Mouse (Mus musculus) E14TG2a.4 (cell line): Measurements from ENCODE around the gene Zkscan14.
"Not testable (repeated sequence)": the region's sequence is repeated elsewhere in the genome, so short reads cannot be mapped to it uniquely, and the experiment has no call there.

ENCODE experiments used
- H3K27me3 ChIP-seq: 2 replicates; pipeline ENCODE4 v1.6.1; 2014; ENCODE audit warnings: low read length, control low read depth; ENCODE audit not compliant: insufficient read depth
- H3K36me3 ChIP-seq: 2 replicates; pipeline ENCODE4 v1.6.1; 2014; ENCODE audit warnings: low read length, control low read depth; ENCODE audit not compliant: insufficient read depth
- H3K4me1 ChIP-seq: replicated peaks from 2 replicates; pipeline ENCODE4 v1.6.1; 2014; ENCODE audit warnings: low read depth, low read length, control low read depth
- H3K4me3 ChIP-seq: replicated peaks from 2 replicates; pipeline ENCODE4 v1.5.1; 2014; ENCODE audit warnings: mild to moderate bottlenecking, low read length
- H3K9me3 ChIP-seq: 2 replicates; pipeline ENCODE4 v1.6.1; 2014; ENCODE audit warnings: low read length, control low read depth
- CTCF ChIP-seq: conservative IDR thresholded peaks from 2 replicates; pipeline ENCODE4 v1.5.1; 2014; ENCODE audit warnings: low read length
- NANOG ChIP-seq: IDR thresholded peaks from 2 replicates; pipeline ENCODE4 v1.6.1; 2014; ENCODE audit warnings: borderline replicate concordance, low read length, mixed read lengths
- POU5F1 ChIP-seq: IDR thresholded peaks from 2 replicates; pipeline ENCODE4 v1.6.1; 2014; ENCODE audit warnings: low read length, borderline replicate concordance

Gene Zkscan14

GRCm38 (mm10) chr5:145201321-145201991 lies at the start of gene Zkscan14:
Gene Zkscan14, minus strand, starts transcription at chr5:145201868.
- Histone ChIP-seq H3K36me3 (peaks cover 21% of the 10 kb centered on the region), H3K4me1 (peaks cover 36% of the 10 kb centered on the region), H3K27me3 (no peaks in the 10 kb centered on the region), H3K4me3 (peak within 1 kb of the TSS; percentile 97), H3K9me3 (no peaks in the 10 kb centered on the region)
- TF ChIP-seq POU5F1 (no peak), CTCF (no peak), NANOG (no peak)

GRCm38 (mm10) chr5:145249520-145249919 lies 47.9 kb upstream of the Zkscan14 start:
- Histone ChIP-seq H3K4me1 (peaks cover 19% of the 10 kb centered on the region), H3K36me3 (peaks cover 83% of the 10 kb centered on the region), H3K4me3 (no peak overlapping the region), H3K27me3 (no peaks in the 10 kb centered on the region), H3K9me3 (peaks cover 30% of the 10 kb centered on the region)
- TF ChIP-seq CTCF (no peak), POU5F1 (no peak), NANOG (no peak)

- peaks cover 67% of the 10 kb centered on the region for H3K36me3 ChIP-seq
- H3K4me3 ChIP-seq, result no peak overlapping the region
- H3K27me3 ChIP-seq, result no peaks in the 10 kb centered on the region
- no peaks in the 10 kb centered on the region for H3K9me3 ChIP-seq
- H3K4me1 ChIP-seq, result peaks cover 56% of the 10 kb centered on the region
- TF ChIP-seq CTCF, result peak; percentile 39
- TF ChIP-seq POU5F1, result no peak
These were observed 33.0 kb upstream of the Zkscan14 start for GRCm38 (mm10) chr5:145234636-145235035.

GRCm38 (mm10) chr5:145231893-145232411 lies 30.3 kb upstream of the Zkscan14 start:
- TF ChIP-seq POU5F1, result no peak
- no peak for TF ChIP-seq NANOG
- TF ChIP-seq CTCF, result no peak
- H3K9me3 ChIP-seq, result no peaks in the 10 kb centered on the region
- peaks cover 47% of the 10 kb centered on the region for H3K4me1 ChIP-seq
- H3K36me3 ChIP-seq, result peaks cover 41% of the 10 kb centered on the region
- H3K27me3 ChIP-seq, result no peaks in the 10 kb centered on the region
- H3K4me3 ChIP-seq, result peak overlapping the region; percentile 98

- TF ChIP-seq CTCF (no peak), POU5F1 (no peak), NANOG (no peak)
- Histone ChIP-seq H3K27me3 (no peaks in the 10 kb centered on the region), H3K4me3 (peak within 1 kb of the TSS; percentile 98), H3K9me3 (no peaks in the 10 kb centered on the region), H3K36me3 (peaks cover 35% of the 10 kb centered on the region), H3K4me1 (peaks cover 43% of the 10 kb centered on the region)
These were observed 29.8 kb upstream of the Zkscan14 start, which contains the start of gene Zfp655 for GRCm38 (mm10) chr5:145231367-145231871. Gene Zfp655, plus strand, starts transcription at chr5:145231715.

GRCm38 (mm10) chr5:145230641-145231040 lies 29.0 kb upstream of the Zkscan14 start:
- H3K9me3 ChIP-seq, result no peaks in the 10 kb centered on the region
- peaks cover 40% of the 10 kb centered on the region for H3K4me1 ChIP-seq
- peak overlapping the region; percentile 98 for H3K4me3 ChIP-seq
- no peaks in the 10 kb centered on the region for H3K27me3 ChIP-seq
- no peak for TF ChIP-seq POU5F1
- no peak for TF ChIP-seq NANOG
- TF ChIP-seq CTCF, result no peak
- H3K36me3 ChIP-seq, result peaks cover 29% of the 10 kb centered on the region

- not testable (repeated sequence) for H3K27me3 ChIP-seq, H3K4me3 ChIP-seq, H3K9me3 ChIP-seq
- Histone ChIP-seq H3K36me3 (peaks cover 15% of the 10 kb centered on the region), H3K4me1 (peaks cover 29% of the 10 kb centered on the region)
These were observed 27.6 kb upstream of the Zkscan14 start for GRCm38 (mm10) chr5:145229283-145229682.

- no peak overlapping the region for H3K4me3 ChIP-seq
- H3K27me3 ChIP-seq, result no peaks in the 10 kb centered on the region
- TF ChIP-seq CTCF, result no peak
- TF ChIP-seq POU5F1, result no peak
- no peak for TF ChIP-seq NANOG
- H3K36me3 ChIP-seq, result peaks cover 7% of the 10 kb centered on the region
- H3K4me1 ChIP-seq, result peaks cover 33% of the 10 kb centered on the region
- no peaks in the 10 kb centered on the region for H3K9me3 ChIP-seq
These were observed 24.8 kb upstream of the Zkscan14 start for GRCm38 (mm10) chr5:145226453-145226852.
